Mouse (Mus musculus) embryonic facial prominence, embryonic 14.5 days (tissue): Measurements from ENCODE around the gene Ptgfrn. TPM values are rescaled to one million over a fixed set of nuclear protein-coding genes. Genes with fewer than 3 reads are reported as not detected.

ENCODE experiments used
- ATAC-seq: fragments of 200-750 bp; cut with Nextera tagmentation; 2 replicates; pipeline ENCODE4 v1.8.0; 2017; ENCODE audit warnings: low read depth, moderate number of reproducible peaks, moderate TSS enrichment
- DNase-seq: peaks from one replicate; pipeline ENCODE4 v3.0.0-alpha.2; 2015; ENCODE audit warnings: low spot score
- H3K27ac ChIP-seq: fragments of 300-500 bp; sonication (generic); replicated peaks from 2 replicates; pipeline ENCODE4 v1.5.1; 2014; ENCODE audit warnings: low read depth, mild to moderate bottlenecking, low read length, moderate library complexity
- H3K27me3 ChIP-seq: fragments of 300-500 bp; sonication (generic); replicated peaks from 2 replicates; pipeline ENCODE4 v1.6.1; 2014; ENCODE audit warnings: low read length; ENCODE audit not compliant: control insufficient read depth, insufficient read depth
- H3K36me3 ChIP-seq: fragments of 300-500 bp; sonication (generic); 2 replicates; pipeline ENCODE4 v1.6.1; 2014; ENCODE audit warnings: low read length, mixed read lengths; ENCODE audit not compliant: control insufficient read depth, insufficient read depth
- H3K4me1 ChIP-seq: fragments of 300-500 bp; sonication (generic); 2 replicates; pipeline ENCODE4 v1.6.1; 2014; ENCODE audit warnings: antibody characterized with exemption, low read length; ENCODE audit not compliant: control insufficient read depth, insufficient read depth
- H3K4me2 ChIP-seq: fragments of 300-500 bp; sonication (generic); 2 replicates; pipeline ENCODE4 v1.6.1; 2014; ENCODE audit warnings: low read depth, mild to moderate bottlenecking, low read length, moderate library complexity, mixed read lengths
- H3K4me3 ChIP-seq: fragments of 300-500 bp; sonication (generic); 2 replicates; pipeline ENCODE4 v1.5.1; 2014; ENCODE audit warnings: low read depth, mild to moderate bottlenecking, low read length
- H3K9ac ChIP-seq: fragments of 300-500 bp; sonication (generic); 2 replicates; pipeline ENCODE4 v1.6.1; 2014; ENCODE audit warnings: low read depth, mild to moderate bottlenecking, low read length, moderate library complexity, mixed read lengths
- H3K9me3 ChIP-seq: fragments of 300-500 bp; sonication (generic); 2 replicates; pipeline ENCODE4 v1.6.1; 2016; ENCODE audit warnings: low read length; ENCODE audit not compliant: control insufficient read depth
- WGBS: fragments of 180-500 bp; shearing (Covaris S2); extraction: QIAGEN DNeasy Blood & Tissue Kit; methylation state at CpG from one replicate; pipeline ENCODE4 v1.1.7; 2014; 5-methylcytosine and 5-hydroxymethylcytosine counted together
- polyA plus RNA-seq: library from polyadenylated mRNA; unstranded; fragments of >200 nt; fragmentation: Nextera tagmentation; extraction: Ambion mirVana; gene quantifications from 2 replicates; pipeline ENCODE4 v1.2.1, GENCODE M21; 2014

Gene Ptgfrn
- polyA plus RNA-seq, 1 experiment from 2014 or later = 9.7 TPM

GRCm38 (mm10) chr3:101111321-101111720, 1.2 kb upstream of the Ptgfrn start:
- no peaks in the 10 kb centered on the region for H3K9me3 ChIP-seq
- WGBS = 41% methylated on average over 10 of the region's 10 CpGs
- ATAC-seq (no peak), DNase-seq (no peak)
- H3K4me3 ChIP-seq = no peak overlapping the region
- no peak overlapping the region for H3K4me2 ChIP-seq
- no peaks in the 10 kb centered on the region for H3K36me3 ChIP-seq
- H3K4me1 ChIP-seq = peaks cover 39% of the 10 kb centered on the region
- H3K9ac ChIP-seq = no peak overlapping the region
- H3K27ac ChIP-seq = peak overlapping the region; percentile 92
- H3K27me3 ChIP-seq = no peaks in the 10 kb centered on the region

GRCm38 (mm10) chr3:101110838-101111103, 693 bp upstream of the Ptgfrn start:
- no peaks in the 10 kb centered on the region for H3K27me3 ChIP-seq
- peak overlapping the region; percentile 92 for H3K27ac ChIP-seq
- H3K4me3 ChIP-seq = peak overlapping the region; percentile 80
- no peak for DNase-seq
- peaks cover 39% of the 10 kb centered on the region for H3K4me1 ChIP-seq
- no peaks in the 10 kb centered on the region for H3K36me3 ChIP-seq
- H3K9me3 ChIP-seq = no peaks in the 10 kb centered on the region
- H3K9ac ChIP-seq = peak overlapping the region; percentile 93; the same call in 1 of the 2 replicates
- no peak for ATAC-seq
- H3K4me2 ChIP-seq = peak overlapping the region; percentile 92

GRCm38 (mm10) chr3:101109558-101110021, 488 bp downstream of the Ptgfrn start:
- Histone ChIP-seq H3K27me3 (no peaks in the 10 kb centered on the region), H3K9ac (peak overlapping the region; percentile 93), H3K4me1 (peaks cover 39% of the 10 kb centered on the region), H3K9me3 (no peaks in the 10 kb centered on the region), H3K27ac (peak overlapping the region; percentile 92), H3K4me3 (peak overlapping the region; percentile 80), H3K36me3 (no peaks in the 10 kb centered on the region), H3K4me2 (peak overlapping the region; percentile 92)
- 2% methylated on average over 14 of the region's 47 CpGs for WGBS
- DNase-seq = no peak
- peak; percentile 60 for ATAC-seq

- no peak overlapping the region for H3K27ac ChIP-seq
- peak overlapping the region; percentile 80 for H3K4me3 ChIP-seq
- H3K27me3 ChIP-seq = no peaks in the 10 kb centered on the region
- H3K4me1 ChIP-seq = peaks cover 39% of the 10 kb centered on the region
- peak overlapping the region; percentile 93 for H3K9ac ChIP-seq
- WGBS = 17% methylated on average over 5 of the region's 5 CpGs
- H3K9me3 ChIP-seq = no peaks in the 10 kb centered on the region
- H3K36me3 ChIP-seq = no peaks in the 10 kb centered on the region
- DNase-seq (no peak), ATAC-seq (no peak)
- H3K4me2 ChIP-seq = peak overlapping the region; percentile 92
Observed at GRCm38 (mm10) chr3:101108848-101109247, 1.2 kb downstream of the Ptgfrn start.

- peaks cover 39% of the 10 kb centered on the region for H3K4me1 ChIP-seq
- WGBS = 40% methylated on average over 3 of the region's 3 CpGs
- H3K36me3 ChIP-seq = no peaks in the 10 kb centered on the region
- ATAC-seq (no peak), DNase-seq (no peak)
- H3K27ac ChIP-seq = no peak overlapping the region
- H3K27me3 ChIP-seq = no peaks in the 10 kb centered on the region
- H3K9ac ChIP-seq = 0 out of 2 replicates have a peak overlapping the region, but pooled peaks have one; percentile 93
- no peaks in the 10 kb centered on the region for H3K9me3 ChIP-seq
- peak overlapping the region; percentile 92 for H3K4me2 ChIP-seq
- peak overlapping the region; percentile 80 for H3K4me3 ChIP-seq
Observed at GRCm38 (mm10) chr3:101108282-101108681, 1.8 kb downstream of the Ptgfrn start.

GRCm38 (mm10) chr3:101106326-101106725, 3.8 kb downstream of the Ptgfrn start:
- ATAC-seq = no peak
- peaks cover 31% of the 10 kb centered on the region for H3K4me1 ChIP-seq
- H3K36me3 ChIP-seq = no peaks in the 10 kb centered on the region
- H3K27ac ChIP-seq = no peak overlapping the region
- no peak overlapping the region for H3K4me3 ChIP-seq
- H3K9me3 ChIP-seq = no peaks in the 10 kb centered on the region
- no peaks in the 10 kb centered on the region for H3K27me3 ChIP-seq
- H3K9ac ChIP-seq = no peak overlapping the region
- 81% methylated on average over 3 of the region's 3 CpGs for WGBS
- no peak overlapping the region for H3K4me2 ChIP-seq
- no peak for DNase-seq

- no peaks in the 10 kb centered on the region for H3K36me3 ChIP-seq
- peaks cover 22% of the 10 kb centered on the region for H3K4me1 ChIP-seq
- WGBS = 69% methylated on average over 11 of the region's 11 CpGs
- no peaks in the 10 kb centered on the region for H3K9me3 ChIP-seq
- H3K4me3 ChIP-seq = no peak overlapping the region
- H3K9ac ChIP-seq = no peak overlapping the region
- no peak overlapping the region for H3K27ac ChIP-seq
- no peak for DNase-seq
- no peak for ATAC-seq
- no peaks in the 10 kb centered on the region for H3K27me3 ChIP-seq
- no peak overlapping the region for H3K4me2 ChIP-seq
Observed at GRCm38 (mm10) chr3:101105486-101105885, 4.6 kb downstream of the Ptgfrn start.

GRCm38 (mm10) chr3:101104883-101105282, 5.2 kb downstream of the Ptgfrn start:
- no peak overlapping the region for H3K4me3 ChIP-seq
- ATAC-seq (no peak), DNase-seq (no peak)
- no peak overlapping the region for H3K27ac ChIP-seq
- H3K27me3 ChIP-seq = no peaks in the 10 kb centered on the region
- H3K36me3 ChIP-seq = no peaks in the 10 kb centered on the region
- no peak overlapping the region for H3K9ac ChIP-seq
- no peak overlapping the region for H3K4me2 ChIP-seq
- 79% methylated on average over 9 of the region's 9 CpGs for WGBS
- H3K9me3 ChIP-seq = no peaks in the 10 kb centered on the region
- H3K4me1 ChIP-seq = peaks cover 25% of the 10 kb centered on the region

GRCm38 (mm10) chr3:101103770-101104169, 6.3 kb downstream of the Ptgfrn start:
- Histone ChIP-seq H3K4me2 (no peak overlapping the region), H3K9ac (no peak overlapping the region), H3K27ac (no peak overlapping the region), H3K27me3 (no peaks in the 10 kb centered on the region), H3K36me3 (no peaks in the 10 kb centered on the region), H3K4me3 (no peak overlapping the region), H3K4me1 (peaks cover 19% of the 10 kb centered on the region), H3K9me3 (no peaks in the 10 kb centered on the region)
- DNase-seq (no peak), ATAC-seq (no peak)
- WGBS = 74% methylated on average over 9 of the region's 9 CpGs
